In the genomic region with DNA sequence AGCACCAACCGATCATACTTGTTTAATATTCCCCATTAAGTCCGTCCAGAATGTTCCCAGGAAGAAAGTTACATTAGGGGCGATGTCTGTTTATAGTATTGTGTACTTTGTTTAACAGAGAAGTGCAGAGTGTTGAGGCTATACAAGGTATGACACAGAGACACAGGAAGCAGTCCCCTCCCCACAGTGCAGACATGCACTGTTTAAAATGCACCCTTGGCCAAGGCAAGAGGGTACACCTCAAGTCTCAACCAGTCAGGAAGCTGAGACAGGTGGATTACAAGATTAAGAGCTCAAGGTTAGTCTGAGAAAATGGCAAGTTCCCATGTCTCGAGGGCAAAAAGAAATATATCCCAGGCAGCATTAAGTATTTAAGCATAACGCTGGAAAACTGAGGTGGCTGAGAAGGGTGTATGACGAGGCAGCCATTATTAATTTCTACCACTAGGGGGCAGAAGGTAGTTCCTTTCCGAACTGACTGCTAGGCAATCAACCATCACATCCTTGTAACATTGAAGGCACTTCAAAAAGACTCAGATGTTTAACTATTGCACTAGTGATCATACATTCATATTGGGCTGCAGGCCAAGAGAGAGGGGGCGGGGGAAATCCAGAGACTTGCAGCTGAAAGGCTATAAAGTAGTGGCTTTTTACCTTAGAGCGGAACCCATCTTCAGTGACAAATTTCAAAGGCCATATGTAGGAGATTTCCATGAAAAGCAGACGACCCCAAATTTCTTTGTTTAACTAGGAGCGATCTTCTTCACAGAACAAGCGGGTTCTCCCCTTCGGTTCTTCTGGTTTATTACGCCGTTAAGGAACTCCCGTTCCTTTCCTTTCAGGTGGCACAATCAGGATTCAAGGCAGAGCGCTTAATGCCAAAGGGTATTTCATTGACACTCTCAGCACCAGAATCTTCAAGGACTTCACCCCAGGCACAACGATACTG, we compare ENCODE assay signal across 10 mouse cellular contexts. TPM values are rescaled to one million over a fixed set of nuclear protein-coding genes. Genes with fewer than 3 reads are reported as not detected.
A peak's percentile ranks its signal among the peaks of the same experiment; 100 is the strongest.
DNase-seq lines count a peak whose midpoint lies in the region; ATAC-seq and TF ChIP-seq lines count a peak whose summit lies in the region.
"Had no signal": no experiment of that assay in that cellular context is flagged by ENCODE, and none has a peak within 500 bp of the region (broad histone marks: within the 10 kb centered on the region; RNA-seq: fewer than 3 reads in every experiment).

No protein-coding gene starts in this region.

- peak; percentile 77 for ATAC-seq in megakaryocyte, adult 5-6 weeks (ENCODE audit: poor library complexity, severe bottlenecking)
- ATAC-seq in erythroblast, adult 5-6 weeks (replicated peaks; ENCODE audit: low FRiP score, poor library complexity, severe bottlenecking), result no peak

- peak; percentile 32 for DNase-seq in adrenal gland, adult 2 months
- no peak for DNase-seq in adrenal gland, postnatal 25 days
- DNase-seq in MEL (ENCODE audit: low read depth, low spot score), result peak; percentile 6
- DNase-seq in heart, postnatal 4 days, result peak; percentile 50
- DNase-seq in layer of hippocampus, postnatal 10 days (ENCODE audit: low spot score in 2 of 2), result peak; percentile 42 to 51

- no peak for TF ChIP-seq POLR2A in MEL (IDR thresholded peaks at IDR 0.05; ENCODE audit: control insufficient read depth in 1 of 2, insufficient read depth in 1 of 2, low read depth in 1 of 2, low read length in 2 of 2, poor library complexity in 1 of 2)
- TF ChIP-seq POLR2A in cortical plate, adult 2 months (IDR thresholded peaks at IDR 0.05; ENCODE audit: extremely low read depth, insufficient read depth, low read length), result no peak

- TF ChIP-seq CTCF in MEL (IDR thresholded peaks at IDR 0.05 in 2 of 3, conservative IDR thresholded peaks at IDR 0.05 in 1 of 3; ENCODE audit: control insufficient read depth in 1 of 3, insufficient read depth in 1 of 3, low read depth in 2 of 3, low read length in 3 of 3, poor library complexity in 1 of 3, severe bottlenecking in 1 of 3), result peak in 2 of 3 experiments; percentile 28 to 34; a peak in 2 of 6 replicates
- peak; percentile 45 for TF ChIP-seq CTCF in cortical plate, adult 2 months (IDR thresholded peaks at IDR 0.05; ENCODE audit: extremely low read depth, insufficient read depth, low read length)

- no peak overlapping the region for H3K9ac ChIP-seq in MEL (ENCODE audit: control insufficient read depth, low read depth, low read length, poor library complexity, severe bottlenecking)

- H3K4me3 ChIP-seq in MEL (ENCODE audit: control insufficient read depth in 1 of 2, insufficient read depth in 1 of 2, low read depth in 2 of 2, low read length in 2 of 2), result no peak overlapping the region
- H3K4me3 ChIP-seq in cortical plate, adult 2 months (ENCODE audit: insufficient read depth, low read length), result no peak overlapping the region

- no peaks in the 10 kb centered on the region for H3K79me2 ChIP-seq in MEL (ENCODE audit: control insufficient read depth, insufficient read depth, low read length, poor library complexity)

- H3K9me3 ChIP-seq in MEL (replicated peaks; ENCODE audit: insufficient read depth, low read length), result no peaks in the 10 kb centered on the region

- no peaks in the 10 kb centered on the region for H3K4me1 ChIP-seq in MEL (ENCODE audit: control insufficient read depth in 1 of 2, insufficient read depth in 2 of 2, low read length in 2 of 2)
- H3K4me1 ChIP-seq in cortical plate, adult 2 months (ENCODE audit: control insufficient read depth, insufficient read depth, low read length), result no peaks in the 10 kb centered on the region

- no peaks in the 10 kb centered on the region for H3K27me3 ChIP-seq in MEL (ENCODE audit: control insufficient read depth in 1 of 2, insufficient read depth in 2 of 2, low read length in 2 of 2)

- 0 out of 2 replicates have a peak, but pooled peaks have one; percentile 1 for TF ChIP-seq RAD21 in MEL (IDR thresholded peaks at IDR 0.05; ENCODE audit: low read depth, low read length)

- H3K36me3 ChIP-seq in MEL (ENCODE audit: control insufficient read depth in 1 of 2, insufficient read depth in 2 of 2, low read length in 2 of 2), result no peaks in the 10 kb centered on the region

- TF ChIP-seq EP300 in MEL (IDR thresholded peaks at IDR 0.05; ENCODE audit: low read depth in 1 of 2, low read length in 2 of 2), result no peak

- H3K27ac ChIP-seq in MEL (ENCODE audit: control insufficient read depth, low read depth, low read length), result no peak overlapping the region
- H3K27ac ChIP-seq in cortical plate, adult 2 months (ENCODE audit: insufficient read depth, low read length), result no peak overlapping the region

TF ChIP-seq in MEL, 35 proteins besides CTCF, POLR2A, EP300 and RAD21:
- TF ChIP-seq NELFE (IDR thresholded peaks at IDR 0.05; ENCODE audit: low read depth, low read length), result no peak
- TF ChIP-seq ZC3H11A (IDR thresholded peaks at IDR 0.05; ENCODE audit: low read depth, low read length), result no peak
- no peak for TF ChIP-seq NRF1 (IDR thresholded peaks at IDR 0.05; ENCODE audit: insufficient read depth, low read depth, low read length, poor library complexity, severe bottlenecking)
- TF ChIP-seq POLR2AphosphoS5 (IDR thresholded peaks at IDR 0.05; ENCODE audit: borderline replicate concordance, low read depth, low read length), result no peak
- 0 out of 2 replicates have a peak, but pooled peaks have one; percentile 9 for TF ChIP-seq SMC3 (IDR thresholded peaks at IDR 0.05; ENCODE audit: low read depth, low read length)

RNA-seq across cellular contexts. Expression of a gene that starts 27.8 kb away (rescaled TPM):
- total RNA-seq in adrenal gland, adult 2 months (2021), result not detected
- polyA plus RNA-seq in adrenal gland, adult 2 months (2012; rRNA removed), result not detected in 2 replicates
- total RNA-seq in adrenal gland, postnatal 25 days (2021), result not detected in 2 replicates
- not detected in 2 replicates for total RNA-seq in MEL (2012; rRNA removed)
- polyA plus RNA-seq in MEL (2012; ENCODE audit: insufficient read depth in 1 of 2, insufficient read length in 2 of 2, low read depth in 1 of 2, low replicate concordance in 2 of 2, missing spikeins in 1 of 2), result not detected
- polyA plus RNA-seq in cortical plate, adult 2 months (2012; rRNA removed), result not detected in 2 replicates
- total RNA-seq in heart, postnatal 4 days (2021), result not detected
- not detected for total RNA-seq in layer of hippocampus, postnatal 10 days (2021)
- not detected in 2 replicates for total RNA-seq in megakaryocyte, adult 5-6 weeks (2015)
- total RNA-seq in megakaryocyte, adult 5-6 weeks (2017), result not detected in 2 replicates
- total RNA-seq in erythroblast, adult 5-6 weeks (2015; ENCODE audit: low replicate concordance), result not detected in 2 replicates
- total RNA-seq in erythroblast, adult 5-6 weeks (2017; ENCODE audit: low replicate concordance), result 0.43 TPM in 1 of 2 replicates, not detected in the other
- polyA plus RNA-seq: C2C12; gonadal fat pad, adult 2 months had no signal
